Mouse (Mus musculus) adrenal gland, postnatal 36 days (tissue): Measurements from ENCODE around the gene Prr7. TPM values are rescaled to one million over a fixed set of nuclear protein-coding genes. Genes with fewer than 3 reads are reported as not detected.

Source experiments
- DNase-seq, 2 experiments: peaks; one replicate each; pipeline ENCODE4 v3.0.0; 2021; ENCODE audit warnings: mixed read lengths in 1 of 2
- total RNA-seq, 2 experiments: library from RNA; stranded (reverse); gene quantifications; 2 replicates each; pipeline ENCODE4 v1.2.3; 2021

Gene Prr7
- total RNA-seq, 2 experiments from 2014 or later: 1.9 to 3.3 TPM

DNA sequence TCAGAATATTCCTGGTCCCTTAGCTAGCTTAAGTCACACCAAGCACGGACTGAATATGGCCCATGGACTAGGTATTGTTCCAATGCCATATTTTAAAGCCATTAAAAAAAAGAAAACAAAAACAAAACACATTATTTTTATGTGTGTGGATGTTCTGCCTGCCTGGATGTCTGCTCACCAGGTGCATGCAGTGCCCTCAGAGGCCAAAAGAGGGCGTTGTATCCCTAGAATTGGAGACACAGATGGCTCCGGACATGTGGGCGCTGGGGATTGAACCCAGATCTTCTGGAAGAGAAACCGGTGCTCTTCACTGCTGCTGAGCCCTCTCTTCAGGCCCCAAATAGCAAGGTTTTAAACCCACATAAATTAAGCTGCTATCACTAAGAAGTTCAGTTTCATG lies 14.0 kb downstream of the Prr7 start:
- peak; percentile 34 to 58 for DNase-seq

DNA sequence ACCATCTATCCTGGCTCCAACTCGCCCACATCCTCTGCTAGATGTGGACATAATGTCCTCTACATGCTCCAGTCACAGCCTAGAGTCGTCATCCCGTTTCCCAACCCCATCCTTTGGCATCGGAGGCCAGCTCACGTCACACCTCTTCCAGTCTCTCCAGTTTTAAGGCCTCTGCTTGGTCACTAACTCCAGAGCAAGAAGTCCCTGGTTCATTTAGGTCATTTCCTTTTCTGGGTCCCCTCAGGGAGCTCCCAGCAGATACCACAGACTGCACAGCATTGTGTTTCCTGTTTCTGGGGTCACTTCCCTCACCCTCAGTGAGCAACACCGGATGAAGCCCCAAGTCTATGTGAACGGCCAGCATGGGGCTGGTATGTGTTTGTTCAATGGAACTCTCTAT lies 14.9 kb downstream of the Prr7 start:
- DNase-seq: no peak

DNA sequence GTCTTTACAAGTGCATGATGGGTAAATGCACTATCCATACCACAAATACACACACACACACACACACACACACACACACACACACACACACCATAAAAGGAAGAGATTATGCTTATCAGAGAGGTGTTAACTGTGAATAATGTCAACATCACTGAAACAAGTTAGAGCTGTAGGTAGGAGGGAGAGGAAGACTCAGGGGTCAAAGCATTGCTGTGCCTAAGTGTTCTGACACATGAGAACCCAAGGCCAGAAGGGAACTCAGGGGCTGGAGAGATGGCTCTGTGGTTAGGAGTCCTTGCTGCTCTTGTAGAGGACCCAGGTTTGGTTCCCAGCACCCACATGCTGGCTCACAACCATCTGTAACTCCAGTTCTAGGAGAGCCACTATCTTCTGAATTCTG lies 15.9 kb downstream of the Prr7 start:
- DNase-seq: no peak

DNA sequence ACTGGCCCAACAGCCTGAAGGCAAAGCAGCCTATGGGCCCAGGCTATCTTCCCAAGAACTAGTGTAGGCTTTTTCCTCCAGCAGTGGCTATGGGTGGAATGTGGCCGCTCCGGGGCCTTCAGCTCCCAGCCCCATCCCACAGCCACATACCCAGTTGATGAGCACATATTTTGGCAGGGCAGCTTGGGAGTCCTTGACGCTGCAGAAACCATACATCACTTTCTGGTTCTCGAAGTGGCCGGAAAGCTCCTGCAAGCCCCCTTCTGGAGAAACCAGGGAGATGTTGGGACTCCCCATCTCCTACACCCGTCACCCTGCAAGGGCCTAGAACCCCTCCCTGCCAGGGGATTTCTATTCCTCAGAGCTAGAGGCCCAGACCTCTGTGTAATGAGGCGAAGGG lies 18.5 kb downstream of the Prr7 start:
- peak; percentile 68 to 76 for DNase-seq

DNA sequence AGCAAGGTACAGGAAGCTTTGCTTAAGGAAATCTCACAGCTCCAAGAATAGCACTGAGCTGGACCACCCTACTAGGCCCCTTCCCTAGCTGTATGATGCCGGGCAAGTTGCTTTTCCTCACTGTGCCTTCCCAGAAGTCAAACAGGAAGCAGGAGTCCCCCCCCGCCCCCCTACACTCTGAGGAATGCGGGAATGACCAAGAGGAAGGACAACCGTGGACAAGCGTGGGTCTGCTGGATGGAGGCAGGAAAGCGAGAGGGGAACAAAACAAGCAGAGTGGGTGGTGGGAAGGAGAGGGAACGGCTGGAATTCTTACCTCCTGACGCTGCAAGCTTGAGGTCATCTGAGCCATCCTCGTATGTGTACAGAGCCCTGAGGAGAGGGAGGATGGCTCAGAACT lies 19.0 kb downstream of the Prr7 start:
- no peak for DNase-seq

DNA sequence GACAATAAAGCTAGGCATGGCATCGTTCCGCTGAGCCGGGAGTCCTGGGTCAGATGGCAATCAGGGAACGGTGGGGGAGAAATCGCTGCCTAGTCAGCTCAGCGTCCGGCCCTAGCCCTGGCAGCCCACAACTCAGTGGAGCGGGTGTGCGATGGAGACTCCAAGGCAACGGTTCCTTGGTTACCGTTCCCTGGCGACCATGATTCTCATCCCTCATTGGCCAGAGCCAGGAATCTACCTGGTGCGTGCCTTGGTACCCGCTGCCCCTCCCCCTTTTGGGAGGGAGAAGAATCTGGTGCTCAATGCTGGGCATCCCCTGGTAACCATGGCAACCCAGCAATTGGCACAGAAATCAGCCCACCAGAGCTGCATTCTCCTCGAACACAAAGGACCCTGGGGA lies 19.5 kb downstream of the Prr7 start:
- no peak for DNase-seq

DNA sequence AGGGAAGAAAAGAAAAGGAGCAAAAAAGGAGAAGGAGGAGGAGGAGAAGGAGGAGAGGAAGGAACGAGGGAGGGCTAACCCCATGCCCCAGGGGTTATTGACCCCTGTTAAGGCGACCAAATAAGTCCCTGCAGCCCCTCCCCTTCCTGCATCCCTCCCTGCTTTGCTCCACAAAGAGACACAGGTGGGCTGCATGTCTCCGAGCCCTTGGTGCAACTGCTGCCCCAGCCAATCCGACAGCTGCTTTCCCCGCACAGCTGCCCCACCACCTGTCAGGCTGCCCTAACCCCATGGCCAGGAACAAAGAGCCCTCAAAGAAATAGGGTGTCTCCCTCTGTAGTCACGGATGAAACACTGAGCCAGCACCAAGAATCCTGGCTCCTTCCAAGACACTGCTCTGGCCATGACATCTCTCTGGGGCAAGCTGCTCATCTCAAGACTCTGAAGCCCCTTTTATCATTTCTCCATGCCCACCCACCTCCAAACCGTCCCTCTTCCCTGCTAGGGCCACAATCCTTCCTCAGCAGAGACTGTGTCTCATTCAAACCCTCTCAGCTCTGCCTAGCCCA lies 20.5 kb downstream of the Prr7 start:
- DNase-seq: no peak

DNA sequence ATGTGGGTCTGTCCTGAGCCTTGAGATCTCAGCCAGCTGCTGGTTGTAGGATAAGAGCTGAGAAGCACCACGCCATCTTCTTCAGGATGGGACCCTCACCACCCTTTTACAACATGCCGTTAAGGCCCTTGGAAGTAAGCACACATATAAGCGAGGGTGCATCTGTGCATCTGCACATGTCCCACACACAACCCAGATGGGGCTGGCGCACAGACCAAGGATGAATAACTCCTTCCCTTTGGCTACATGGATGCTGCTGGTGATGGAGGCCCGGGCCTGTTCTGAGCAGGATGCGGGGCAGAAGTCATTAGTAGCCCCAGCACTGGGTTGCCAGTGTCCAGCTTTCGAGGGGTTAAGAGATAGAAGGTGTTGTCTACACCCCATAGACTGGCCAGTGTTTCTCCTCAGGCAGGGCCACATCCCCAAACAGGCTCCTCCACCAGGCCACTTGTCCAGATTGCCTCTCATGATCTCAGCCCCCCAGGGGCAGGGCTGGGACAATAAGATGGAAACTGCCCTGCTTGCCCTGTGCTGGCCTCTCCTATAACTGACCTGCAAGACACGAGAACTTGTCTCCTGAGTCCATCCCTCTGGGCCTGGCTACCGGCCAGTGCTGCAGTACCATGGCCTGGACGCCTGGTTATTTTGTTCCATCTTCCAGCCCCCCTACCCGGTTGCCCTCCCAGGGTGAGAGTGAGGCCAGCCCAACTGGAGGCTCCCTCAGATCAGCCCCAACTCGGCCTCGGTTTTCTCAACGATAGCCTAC lies 22.1 kb downstream of the Prr7 start:
- no peak for DNase-seq

DNA sequence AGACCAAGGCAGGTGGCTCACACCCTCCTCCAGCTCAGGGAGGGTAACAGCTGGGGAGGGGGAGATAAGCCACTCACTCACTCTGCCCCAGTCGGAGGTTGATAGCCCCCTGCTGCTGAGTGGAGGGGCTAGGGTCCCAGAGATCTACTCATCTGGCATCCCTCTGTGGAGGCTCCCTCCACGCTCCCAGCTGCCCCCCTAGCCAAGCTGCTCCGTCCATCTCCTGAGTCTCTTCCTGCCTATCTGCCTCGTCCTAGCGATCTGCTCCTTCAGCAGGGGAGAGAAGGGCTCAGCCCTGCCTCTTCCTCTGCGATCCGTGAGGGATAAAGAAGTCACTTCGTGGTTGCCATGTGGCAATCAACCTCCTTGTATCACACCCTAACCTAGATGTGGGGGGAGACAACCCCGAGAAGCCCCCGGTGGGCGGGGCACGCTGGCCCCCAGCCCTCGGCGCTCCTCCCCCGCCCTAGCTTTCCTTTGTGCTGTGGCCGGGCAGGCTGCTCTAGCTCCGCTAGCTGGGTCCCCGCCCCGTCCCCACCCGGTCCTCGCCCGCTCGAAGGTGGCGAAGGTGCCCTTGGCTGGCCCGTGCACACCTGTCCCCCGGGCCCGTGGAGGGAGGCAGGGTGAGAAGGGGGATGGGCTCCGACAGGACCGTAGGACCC lies 23.0 kb downstream of the Prr7 start:
- peak in 1 of 2 experiments; percentile 56 for DNase-seq

DNA sequence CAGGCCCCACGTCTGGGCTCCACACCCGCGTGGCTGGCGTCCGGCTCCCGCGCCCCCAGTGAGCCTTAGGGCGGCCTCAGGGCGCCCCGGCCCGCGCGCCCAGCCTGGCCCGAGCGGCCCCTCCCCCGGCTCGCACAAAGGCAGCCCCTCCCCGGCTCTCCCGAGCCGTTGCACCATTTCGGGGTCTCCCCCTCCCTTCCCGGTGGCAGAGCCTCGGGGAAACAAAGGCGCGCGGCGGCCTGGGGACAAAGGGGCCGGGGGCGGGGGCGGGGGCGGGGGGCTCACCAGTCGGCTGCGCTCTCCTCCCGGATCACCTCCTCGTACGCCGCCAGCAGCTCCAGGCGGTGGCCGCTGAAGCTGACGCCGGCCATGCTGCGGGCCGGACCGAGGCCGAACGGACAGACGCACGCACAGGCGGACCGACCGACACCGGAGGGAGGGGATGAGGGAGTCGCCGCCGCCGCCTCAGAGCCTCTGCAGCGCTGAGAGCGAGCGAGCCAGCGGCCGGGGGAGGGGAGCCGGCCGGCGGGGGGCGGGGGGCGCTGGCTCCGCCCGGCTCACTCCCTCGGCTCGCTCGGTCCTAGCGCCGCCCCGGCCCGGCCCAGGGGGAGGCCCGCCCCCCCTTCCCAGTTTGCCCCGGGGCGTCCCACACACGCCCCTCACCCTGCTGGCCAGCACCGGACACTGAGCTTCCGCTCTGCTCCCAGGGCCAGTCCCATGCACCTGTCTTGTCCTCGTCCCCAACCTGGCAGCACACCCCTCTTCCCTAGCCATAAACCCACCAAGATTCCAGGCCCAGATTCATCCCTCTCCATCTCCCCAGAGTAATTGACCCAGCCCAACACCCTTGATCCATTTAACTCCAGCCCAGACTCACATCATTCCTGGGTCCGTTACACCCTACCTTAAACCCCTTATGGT lies 23.8 kb downstream of the Prr7 start, which contains the start of gene Dbn1:
Gene Dbn1 (minus strand): TSS at position 534 of the 921 bp plus-strand sequence.
- DNase-seq: peak; percentile 52 to 73

DNA sequence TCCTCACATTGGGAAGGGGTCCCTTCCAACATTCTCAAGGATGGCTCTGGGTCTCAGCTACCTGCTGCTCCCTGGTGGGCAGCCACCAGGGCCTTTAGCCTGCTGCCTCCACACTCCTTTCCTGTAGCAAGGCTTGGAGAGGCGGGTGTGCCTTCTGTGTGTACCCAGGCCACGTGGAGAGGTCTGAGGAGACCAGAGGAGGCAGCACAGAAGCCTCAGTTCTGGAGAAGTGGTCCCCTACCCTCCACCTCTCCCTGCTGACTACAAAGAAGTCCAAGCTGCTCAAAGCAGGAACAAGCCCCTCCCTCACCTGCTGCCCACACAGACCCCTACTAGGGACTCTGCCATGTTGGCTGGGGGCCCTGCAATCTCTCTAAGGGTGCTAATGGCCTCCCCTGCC lies 30.2 kb downstream of the Prr7 start:
- DNase-seq: no peak

DNA sequence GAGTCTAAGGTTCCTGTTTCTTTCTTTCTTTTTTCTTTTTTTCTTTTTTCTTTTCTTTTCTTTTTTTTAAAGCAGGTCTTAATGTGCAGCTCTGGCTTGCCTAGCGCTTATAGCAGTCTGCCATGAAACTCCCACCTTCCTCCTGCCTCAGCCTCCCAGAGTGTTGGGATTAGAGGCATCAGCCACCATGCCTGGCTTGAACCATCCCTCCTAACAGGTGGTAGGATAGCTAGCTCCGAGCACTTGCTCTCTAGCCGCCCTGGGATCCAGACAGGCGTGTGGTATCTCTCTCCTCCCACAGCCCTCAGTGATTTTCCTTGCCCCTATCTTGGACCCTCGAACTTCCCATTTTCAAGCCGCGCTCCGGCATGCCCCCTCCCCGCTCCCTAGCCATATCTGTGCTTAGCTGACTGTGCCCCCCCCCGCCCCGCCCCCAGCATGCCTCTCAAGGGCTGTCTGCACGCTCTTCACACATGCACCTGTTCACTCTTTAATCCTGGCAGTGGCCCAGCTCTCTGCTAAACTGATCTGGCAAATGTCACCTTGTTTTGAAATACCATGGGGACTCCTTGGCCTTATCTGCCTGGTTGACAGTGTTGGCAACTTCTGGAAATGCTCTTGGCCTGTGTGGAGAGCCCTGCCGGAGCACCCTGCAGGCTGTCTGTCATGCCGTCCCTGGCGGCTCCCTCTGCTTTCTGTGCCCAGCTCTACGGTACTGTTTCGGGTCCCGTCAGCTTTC lies 31.0 kb downstream of the Prr7 start:
- DNase-seq: peak; percentile 41 to 66

DNA sequence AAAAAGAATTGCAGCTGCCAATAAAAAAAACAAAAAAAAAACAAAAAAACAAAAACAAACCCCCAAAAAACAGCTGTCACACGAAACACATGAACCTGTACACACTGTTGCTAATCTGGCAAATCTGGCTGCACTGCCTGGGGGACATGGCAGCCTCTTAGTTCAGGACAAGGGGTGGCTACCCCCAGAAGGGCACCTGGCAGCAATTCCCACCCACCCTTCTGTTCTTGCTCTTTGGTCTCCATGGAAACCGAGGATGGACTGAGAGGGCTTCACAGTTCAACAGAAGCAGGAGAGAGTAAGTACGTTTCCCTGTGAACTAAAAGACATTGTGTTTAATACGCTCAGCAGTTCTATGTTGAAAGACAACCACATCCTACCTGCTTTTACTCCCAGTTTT lies 31.6 kb downstream of the Prr7 start:
- no peak for DNase-seq

DNA sequence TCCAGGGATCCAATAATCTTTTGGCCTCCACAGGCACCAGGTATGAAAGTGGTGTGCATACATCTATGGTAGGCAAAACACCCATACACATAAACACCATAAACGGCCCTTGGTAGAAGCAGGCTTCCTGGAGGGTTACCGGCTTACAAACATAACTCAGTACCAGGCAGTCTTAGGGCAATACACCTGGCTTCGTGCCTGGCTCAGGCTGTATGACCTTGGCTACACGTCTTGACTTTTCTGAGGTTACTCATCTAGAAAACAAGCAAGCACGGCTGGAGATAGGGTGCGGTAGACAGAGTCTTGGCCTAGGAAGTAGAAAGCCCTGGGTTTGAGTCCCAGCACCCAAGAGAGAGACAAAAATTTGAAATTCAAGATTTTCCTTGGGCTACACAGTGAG lies 32.6 kb downstream of the Prr7 start:
- DNase-seq: peak; percentile 31 to 57

DNA sequence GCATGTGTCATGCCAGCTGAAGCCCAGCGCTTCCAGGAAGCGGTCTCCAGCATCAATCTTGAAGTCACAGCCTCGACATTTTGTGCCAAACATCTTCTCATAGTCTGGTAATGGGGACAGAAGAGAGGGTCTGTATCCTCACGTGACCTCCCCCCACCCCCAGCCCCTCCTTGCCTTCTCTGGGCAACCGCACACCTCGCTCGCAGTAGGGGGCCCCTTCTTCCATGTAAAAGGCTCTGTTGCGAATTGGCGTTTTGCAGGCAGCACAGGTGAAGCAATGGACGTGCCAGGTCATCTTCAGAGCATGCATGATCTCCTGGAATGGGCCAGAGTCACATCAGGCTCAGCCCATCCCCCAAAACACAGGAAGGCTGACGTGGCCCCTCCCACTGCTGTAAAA lies 34.8 kb downstream of the Prr7 start:
- DNase-seq: no peak

DNA sequence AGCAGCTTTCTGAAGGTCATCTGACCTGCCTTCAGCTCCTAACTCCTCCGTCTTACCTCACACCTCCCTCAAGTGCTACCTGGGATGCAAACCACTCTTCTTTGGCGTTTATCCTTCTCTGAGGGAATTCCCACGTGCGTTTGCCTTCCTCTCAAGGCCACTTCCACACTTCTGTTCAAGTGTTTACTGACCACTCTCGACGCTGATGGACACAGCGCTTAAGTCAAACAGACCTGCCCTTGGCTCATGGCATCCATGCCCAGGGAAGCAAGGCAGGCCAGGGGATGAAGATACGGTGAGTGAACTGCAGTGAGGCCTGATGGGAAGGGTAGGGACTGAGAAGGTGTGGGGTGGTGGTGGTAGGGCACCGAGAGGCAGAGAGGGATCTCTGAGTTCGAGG lies 36.5 kb downstream of the Prr7 start:
- DNase-seq: no peak

DNA sequence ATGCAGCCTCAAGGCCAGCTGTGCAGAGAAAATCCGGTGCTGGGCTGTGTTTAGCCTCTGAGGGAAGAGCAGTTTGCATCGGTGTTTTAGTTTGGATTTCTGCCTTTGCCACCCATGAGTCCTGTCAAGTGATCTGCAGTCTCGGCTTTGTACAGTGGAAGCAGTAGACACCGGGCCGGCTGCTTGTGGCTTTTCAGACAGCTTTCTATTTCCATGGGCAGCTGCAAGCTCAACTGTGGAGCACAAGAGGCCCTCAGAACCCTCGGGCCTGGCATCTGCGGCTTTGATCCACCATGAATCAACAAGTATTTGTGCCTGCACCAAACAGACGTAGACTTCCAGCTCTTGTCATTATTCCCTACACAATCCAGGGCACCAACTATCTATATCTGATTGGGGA lies 38.3 kb downstream of the Prr7 start:
- DNase-seq: no peak

DNA sequence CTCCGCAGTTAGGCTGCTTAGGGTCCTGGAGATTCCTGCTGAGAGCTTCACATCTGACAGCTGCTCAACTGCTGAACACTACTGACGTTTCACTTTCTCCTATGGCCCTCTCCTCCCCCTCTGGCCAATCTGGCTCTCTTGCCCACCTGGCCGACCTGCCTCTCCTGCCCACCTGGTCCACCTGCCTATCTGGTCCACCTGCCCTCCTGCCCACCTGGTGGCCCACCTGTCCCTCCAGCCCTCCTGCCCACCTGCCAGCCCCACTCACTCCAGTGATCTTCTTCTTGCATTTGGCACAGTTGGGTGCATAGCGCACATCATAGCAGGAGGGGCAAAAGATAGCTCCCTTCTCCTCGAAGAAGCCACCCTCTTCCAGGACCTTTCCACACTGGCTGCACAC lies 40.3 kb downstream of the Prr7 start:
- no peak for DNase-seq

DNA sequence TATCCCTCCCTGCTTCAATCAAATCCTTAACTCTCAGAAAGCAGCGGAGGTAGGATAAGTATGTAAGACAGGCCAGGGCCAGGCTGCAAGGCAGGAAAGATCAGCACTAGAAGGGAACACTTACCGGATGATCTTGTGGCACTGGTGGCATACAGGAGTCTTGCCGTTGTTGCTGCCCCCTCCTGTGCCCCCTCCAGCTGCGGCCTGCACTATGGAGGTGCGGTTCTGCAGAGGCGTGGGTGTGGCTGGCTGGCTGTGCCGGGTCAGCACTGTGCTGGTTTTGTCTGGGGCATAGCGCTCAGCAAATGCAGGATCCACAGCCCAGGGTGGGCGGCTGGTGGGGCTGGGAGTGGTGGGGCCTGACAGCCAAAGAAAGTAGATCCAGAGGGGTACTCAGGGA lies 41.7 kb downstream of the Prr7 start:
- no peak for DNase-seq

DNA sequence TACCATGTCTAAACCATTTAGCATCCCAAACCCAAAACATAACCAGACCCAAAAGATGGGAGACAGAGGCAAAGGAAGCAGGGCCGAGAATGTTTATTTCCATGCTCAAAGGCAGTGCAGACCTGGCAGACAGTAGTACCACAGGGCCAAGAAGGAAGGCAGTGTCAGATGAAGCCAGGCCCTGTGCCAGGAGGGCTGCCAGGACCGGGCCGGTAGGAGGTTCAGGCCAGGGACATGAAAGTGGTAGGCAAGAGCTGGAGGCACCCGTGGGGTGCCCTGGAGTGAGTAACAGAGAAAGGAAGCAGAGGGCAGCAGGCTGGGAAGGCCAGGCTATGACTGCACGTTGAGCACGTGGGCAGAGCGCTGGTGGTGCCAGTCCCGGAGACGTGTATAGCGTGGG lies 42.6 kb downstream of the Prr7 start:
- peak in 1 of 2 experiments; percentile 55 for DNase-seq

DNA sequence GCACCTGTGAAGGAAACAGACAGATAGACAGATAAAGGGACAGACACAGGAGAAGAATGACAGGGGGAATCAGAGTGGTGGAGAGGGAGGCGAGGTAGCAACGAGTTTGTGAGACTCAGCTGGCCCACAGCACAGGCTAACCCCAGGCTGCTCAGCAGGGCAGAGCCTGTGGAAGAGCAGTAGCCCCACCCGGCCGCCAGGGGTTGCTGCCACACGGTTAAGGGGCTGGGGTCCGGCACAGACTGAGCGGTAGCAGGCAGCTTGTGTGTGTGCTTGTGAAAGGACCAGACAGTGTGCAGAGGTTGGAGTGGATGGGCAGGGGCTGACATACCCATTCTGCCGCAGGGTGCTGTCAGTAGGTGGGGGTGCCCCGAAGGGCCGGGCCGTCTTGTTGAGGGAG lies 43.8 kb downstream of the Prr7 start:
- DNase-seq: no peak

DNA sequence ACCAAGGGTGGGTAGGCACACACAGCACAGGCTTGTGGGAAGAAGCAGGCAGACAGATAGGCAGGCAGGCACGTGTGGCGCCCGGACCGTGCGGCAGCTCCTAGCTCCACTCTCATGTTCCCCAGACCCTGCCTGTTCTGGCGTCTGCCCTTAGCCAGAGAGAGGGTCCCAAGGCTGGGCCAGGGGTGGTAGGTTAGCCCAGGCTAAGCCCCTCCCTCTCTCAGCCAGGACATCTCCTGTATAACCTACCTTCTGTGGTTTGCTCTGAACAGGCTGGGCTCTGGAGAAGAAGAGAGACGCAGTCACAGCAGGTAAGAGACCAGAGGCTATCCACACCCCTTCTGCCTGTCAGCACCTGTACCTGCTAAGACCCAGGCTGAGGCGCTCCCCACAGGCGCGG lies 44.5 kb downstream of the Prr7 start:
- no peak for DNase-seq
